Mouse (Mus musculus) lung, embryonic 14.5 days (tissue): ENCODE data around the gene Atxn7l3. TPM values are rescaled to one million over a fixed set of nuclear protein-coding genes. Genes with fewer than 3 reads are reported as not detected.

Experiments
- ATAC-seq: fragments of 200-750 bp; cut with Nextera tagmentation; 2 replicates; pipeline ENCODE4 v1.8.0; 2017; ENCODE audit warnings: mild to moderate bottlenecking, moderate TSS enrichment, moderate library complexity; ENCODE audit not compliant: insufficient read depth
- DNase-seq: peaks from one replicate; pipeline ENCODE4 v3.0.0-alpha.2; 2015
- H3K27ac ChIP-seq: fragments of 300-500 bp; sonication (generic); 2 replicates; pipeline ENCODE4 v1.5.1; 2014; ENCODE audit warnings: low read depth, mild to moderate bottlenecking, moderate library complexity
- H3K27me3 ChIP-seq: fragments of 300-500 bp; sonication (generic); 2 replicates; pipeline ENCODE4 v1.6.1; 2014; ENCODE audit warnings: low read length, control low read depth; ENCODE audit not compliant: insufficient read depth
- H3K36me3 ChIP-seq: fragments of 300-500 bp; sonication (generic); 2 replicates; pipeline ENCODE4 v1.6.1; 2014; ENCODE audit warnings: control low read depth; ENCODE audit not compliant: insufficient read depth
- H3K4me1 ChIP-seq: fragments of 300-500 bp; sonication (generic); 2 replicates; pipeline ENCODE4 v1.6.1; 2014; ENCODE audit warnings: antibody characterized with exemption, control low read depth; ENCODE audit not compliant: insufficient read depth
- H3K4me2 ChIP-seq: fragments of 300-500 bp; sonication (generic); 2 replicates; pipeline ENCODE4 v1.6.1; 2014; ENCODE audit warnings: mild to moderate bottlenecking
- H3K4me3 ChIP-seq: fragments of 300-500 bp; sonication (generic); 2 replicates; pipeline ENCODE4 v1.5.1; 2014; ENCODE audit warnings: low read depth, low read length
- H3K9ac ChIP-seq: fragments of 300-500 bp; sonication (generic); 2 replicates; pipeline ENCODE4 v1.6.1; 2014
- H3K9me3 ChIP-seq: fragments of 300-500 bp; sonication (generic); 2 replicates; pipeline ENCODE4 v1.6.1; 2016; ENCODE audit warnings: low read depth, low read length, control low read depth
- CTCF ChIP-seq: IDR thresholded peaks from 2 replicates; pipeline ENCODE4 v1.5.1; 2016; ENCODE audit warnings: antibody characterized with exemption, low read depth
- WGBS: fragments of 180-500 bp; shearing (Covaris S2); extraction: QIAGEN DNeasy Blood & Tissue Kit; methylation state at CpG from one replicate; pipeline ENCODE4 v1.1.7; 2014; 5-methylcytosine and 5-hydroxymethylcytosine counted together
- polyA plus RNA-seq: library from polyadenylated mRNA; unstranded; fragments of >200 nt; fragmentation: Nextera tagmentation; extraction: Ambion mirVana; gene quantifications from 2 replicates; pipeline ENCODE4 v1.2.1, GENCODE M21; 2014

Atxn7l3 gene
- polyA plus RNA-seq, 1 experiment from 2014 or later, result 17.4 TPM

DNA sequence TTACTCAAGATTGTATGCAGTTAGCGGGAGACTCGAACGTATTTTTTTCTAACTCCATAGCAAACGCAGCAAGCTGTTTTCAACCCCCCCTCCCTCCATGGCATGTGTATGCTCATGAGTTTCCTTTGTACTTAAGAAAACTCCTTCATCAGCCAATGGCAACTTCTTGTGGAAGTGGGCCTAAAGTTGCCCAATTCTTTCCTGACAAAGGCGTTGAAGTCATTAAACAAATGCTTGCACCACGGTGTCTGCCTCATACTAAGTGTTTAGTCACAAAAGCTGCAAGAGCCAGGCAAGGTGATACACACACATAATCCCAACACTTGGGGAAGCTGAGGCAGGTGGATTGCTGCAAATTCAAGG, 50.2 kb downstream of the Atxn7l3 start:
- Histone ChIP-seq H3K4me2 (peak overlapping the region; percentile 63; the same call in 1 of the 2 replicates), H3K27ac (peak overlapping the region; percentile 37; the same call in 1 of the 2 replicates), H3K4me1 (0 out of 2 replicates have a peak, but pooled peaks cover 5% of the 10 kb centered on the region), H3K27me3 (no peaks in the 10 kb centered on the region), H3K4me3 (no peak overlapping the region), H3K9me3 (no peaks in the 10 kb centered on the region), H3K9ac (no peak overlapping the region), H3K36me3 (0 out of 2 replicates have a peak, but pooled peaks cover 7% of the 10 kb centered on the region)
- 64% methylated on average over 6 of the region's 6 CpGs for WGBS
- ATAC-seq (no peak), DNase-seq (peak; percentile 36)
- TF ChIP-seq CTCF, result no peak

DNA sequence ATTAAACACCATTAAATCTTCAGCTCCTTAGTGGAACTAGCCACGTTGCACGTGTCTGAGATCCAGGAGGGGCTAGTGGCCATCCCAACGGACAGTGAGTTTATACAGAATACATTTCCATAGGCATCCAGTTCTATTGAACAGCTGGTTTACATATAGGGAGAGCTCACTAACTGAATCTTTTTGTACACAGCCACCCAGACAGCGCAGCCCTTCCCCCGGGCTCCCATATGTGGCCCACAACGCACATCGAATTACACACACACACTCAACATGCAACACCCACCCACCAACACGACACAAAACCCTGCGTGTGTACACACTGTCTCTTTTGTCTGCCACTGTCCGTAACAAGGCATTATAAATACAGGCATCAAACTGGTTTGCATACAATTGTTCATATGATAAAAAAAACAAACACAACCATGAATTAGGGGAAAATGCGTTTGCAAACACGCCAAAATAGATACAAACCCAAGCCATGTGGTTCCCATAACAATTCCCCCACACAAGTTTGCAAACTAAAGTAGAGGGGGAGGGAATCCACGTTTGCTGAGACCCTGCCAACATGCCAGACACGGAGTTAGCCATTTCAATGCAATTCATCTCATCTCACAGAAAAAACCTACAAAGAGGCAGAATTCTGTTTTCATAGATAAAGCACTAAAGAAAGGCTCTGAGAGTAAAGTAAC, 50.7 kb downstream of the Atxn7l3 start:
- Histone ChIP-seq H3K4me1 (0 out of 2 replicates have a peak, but pooled peaks cover 5% of the 10 kb centered on the region), H3K9me3 (no peaks in the 10 kb centered on the region), H3K36me3 (0 out of 2 replicates have a peak, but pooled peaks cover 3% of the 10 kb centered on the region), H3K27me3 (no peaks in the 10 kb centered on the region), H3K9ac (peak overlapping the region; percentile 50; the same call in 1 of the 2 replicates), H3K27ac (peak overlapping the region; percentile 37), H3K4me3 (peak overlapping the region; percentile 30), H3K4me2 (peak overlapping the region; percentile 63)
- no peak for TF ChIP-seq CTCF
- ATAC-seq (0 out of 2 replicates have a peak, but pooled peaks have one; percentile 31), DNase-seq (peak; percentile 44)
- 35% methylated on average over 14 of the region's 14 CpGs for WGBS

GRCm38 (mm10) chr11:102244926-102245449, 51.4 kb downstream of the Atxn7l3 start:
- peak; percentile 66 for ATAC-seq
- no peaks in the 10 kb centered on the region for H3K27me3 ChIP-seq
- H3K4me1 ChIP-seq, result 0 out of 2 replicates have a peak, but pooled peaks cover 5% of the 10 kb centered on the region
- H3K36me3 ChIP-seq, result no peaks in the 10 kb centered on the region
- H3K4me3 ChIP-seq, result peak overlapping the region; percentile 30
- peak overlapping the region; percentile 37 for H3K27ac ChIP-seq
- H3K9ac ChIP-seq, result peak overlapping the region; percentile 50
- no peaks in the 10 kb centered on the region for H3K9me3 ChIP-seq
- peak overlapping the region; percentile 63 for H3K4me2 ChIP-seq
- TF ChIP-seq CTCF, result peak; percentile 13; the same call in 1 of the 2 replicates
- peak; percentile 84 for DNase-seq
- WGBS, result 1% methylated on average over 32 of the region's 32 CpGs

DNA sequence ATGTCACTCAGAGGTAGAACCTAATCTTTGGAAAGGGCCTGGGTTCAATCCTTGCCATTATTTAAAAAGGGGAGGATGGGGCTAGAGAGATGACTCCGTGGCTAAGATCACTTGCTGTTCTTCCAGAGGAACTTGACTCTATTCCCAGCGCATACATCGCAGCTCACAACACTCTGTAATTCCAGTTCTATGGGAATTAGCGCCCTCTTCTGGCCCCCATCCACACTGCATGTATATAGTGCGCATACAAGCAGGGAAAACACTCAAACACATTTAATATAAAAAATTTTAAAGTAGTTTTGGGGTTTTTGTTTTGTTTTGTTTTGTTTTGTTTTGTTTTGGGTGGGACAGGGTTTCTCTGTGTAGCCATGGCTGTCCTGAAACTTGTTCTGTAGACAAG, 54.6 kb downstream of the Atxn7l3 start:
- Histone ChIP-seq H3K4me1 (no peaks in the 10 kb centered on the region), H3K9ac (no peak overlapping the region), H3K4me3 (no peak overlapping the region), H3K36me3 (no peaks in the 10 kb centered on the region), H3K9me3 (no peaks in the 10 kb centered on the region), H3K4me2 (no peak overlapping the region), H3K27ac (no peak overlapping the region), H3K27me3 (no peaks in the 10 kb centered on the region)
- peak; percentile 15 for TF ChIP-seq CTCF
- DNase-seq, result no peak
- WGBS, result 58% methylated on average over 5 of the region's 5 CpGs
- no peak for ATAC-seq

GRCm38 (mm10) chr11:102241246-102241645, 55.2 kb downstream of the Atxn7l3 start:
- no peaks in the 10 kb centered on the region for H3K4me1 ChIP-seq
- 66% methylated on average over 5 of the region's 5 CpGs for WGBS
- no peak overlapping the region for H3K9ac ChIP-seq
- DNase-seq, result no peak
- no peak for ATAC-seq
- H3K9me3 ChIP-seq, result no peaks in the 10 kb centered on the region
- H3K27me3 ChIP-seq, result no peaks in the 10 kb centered on the region
- H3K27ac ChIP-seq, result no peak overlapping the region
- H3K36me3 ChIP-seq, result no peaks in the 10 kb centered on the region
- H3K4me3 ChIP-seq, result no peak overlapping the region
- H3K4me2 ChIP-seq, result no peak overlapping the region
- TF ChIP-seq CTCF, result no peak

DNA sequence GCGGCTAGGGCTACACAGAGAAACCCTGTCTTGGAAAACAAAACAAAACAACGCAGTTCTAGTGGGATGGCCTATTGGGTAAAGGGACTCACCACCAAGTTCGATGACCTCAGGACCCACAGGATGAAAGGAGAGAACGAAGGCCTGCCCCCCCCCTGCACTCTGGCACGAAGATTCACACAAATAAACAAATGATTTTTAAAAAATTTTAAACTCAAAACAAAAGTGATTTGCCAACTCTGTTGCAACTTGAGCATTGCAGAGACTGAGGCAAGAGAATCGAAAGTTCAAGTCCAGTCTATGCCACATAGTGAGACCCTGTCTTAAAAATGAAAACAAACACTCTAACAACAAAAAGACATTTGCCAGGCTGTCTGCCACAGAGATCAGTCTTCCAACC, 55.8 kb downstream of the Atxn7l3 start:
- ATAC-seq, result no peak
- H3K9ac ChIP-seq, result no peak overlapping the region
- no peaks in the 10 kb centered on the region for H3K9me3 ChIP-seq
- H3K36me3 ChIP-seq, result no peaks in the 10 kb centered on the region
- no peak for TF ChIP-seq CTCF
- H3K27ac ChIP-seq, result no peak overlapping the region
- no peaks in the 10 kb centered on the region for H3K4me1 ChIP-seq
- H3K4me3 ChIP-seq, result no peak overlapping the region
- H3K4me2 ChIP-seq, result no peak overlapping the region
- 69% methylated on average over 6 of the region's 6 CpGs for WGBS
- no peaks in the 10 kb centered on the region for H3K27me3 ChIP-seq
- no peak for DNase-seq

Other genes with a start within 250 kb of the Atxn7l3 start
- gene Mpp2, start 208.1 kb downstream of the Atxn7l3 start, polyA plus RNA-seq, result 4.9 and 6.3 TPM in 2 replicates
- gene Ppy, start 195.3 kb downstream of the Atxn7l3 start, polyA plus RNA-seq, result not detected in 2 replicates
- gene Pyy, start 188.8 kb downstream of the Atxn7l3 start, polyA plus RNA-seq, result not detected in 2 replicates
- not detected in 2 replicates for gene Nags, start 151.1 kb downstream of the Atxn7l3 start, polyA plus RNA-seq
- gene Tmem101, start 140.2 kb downstream of the Atxn7l3 start, polyA plus RNA-seq, result 26.3 and 26.8 TPM in 2 replicates
- 93.2 and 109 TPM in 2 replicates for gene Lsm12, start 111.3 kb downstream of the Atxn7l3 start, polyA plus RNA-seq
- 31.0 and 34.5 TPM in 2 replicates for gene G6pc3, start 107.0 kb downstream of the Atxn7l3 start, polyA plus RNA-seq
- gene Hdac5, start 66.5 kb downstream of the Atxn7l3 start, polyA plus RNA-seq, result 41.1 and 42.7 TPM in 2 replicates
- gene BC030867, start 47.7 kb downstream of the Atxn7l3 start, polyA plus RNA-seq, result 21.4 and 22.2 TPM in 2 replicates
- 0.08 TPM in 1 of 2 replicates, not detected in the other for gene Asb16, start 27.9 kb downstream of the Atxn7l3 start, polyA plus RNA-seq
- gene Tmub2, start 11.7 kb downstream of the Atxn7l3 start, polyA plus RNA-seq, result 48.8 and 49.9 TPM in 2 replicates
- 86.0 and 93.8 TPM in 2 replicates for gene Ubtf, start 23.1 kb upstream of the Atxn7l3 start, polyA plus RNA-seq
- gene Slc4a1, start 69.6 kb upstream of the Atxn7l3 start, polyA plus RNA-seq, result 6.0 and 6.9 TPM in 2 replicates
- 1.1 and 1.3 TPM in 2 replicates for gene Rundc3a, start 96.8 kb upstream of the Atxn7l3 start, polyA plus RNA-seq
- 223 and 244 TPM in 2 replicates for gene Slc25a39, start 111.3 kb upstream of the Atxn7l3 start, polyA plus RNA-seq
- 113 and 116 TPM in 2 replicates for gene Grn, start 133.7 kb upstream of the Atxn7l3 start, polyA plus RNA-seq
- 7.4 and 8.3 TPM in 2 replicates for gene Fam171a2, start 151.1 kb upstream of the Atxn7l3 start, polyA plus RNA-seq
- gene Itga2b, start 173.5 kb upstream of the Atxn7l3 start, polyA plus RNA-seq, result 10.1 and 10.7 TPM in 2 replicates